8 mouse cellular contexts compared by ENCODE assay signal in genomic region chr12:34528201-34529164, GRCm38 (mm10).
DNase-seq lines count a peak whose midpoint lies in the region; ATAC-seq and TF ChIP-seq lines count a peak whose summit lies in the region.

No protein-coding gene starts in this region.

- H3K9me3 ChIP-seq in midbrain, postnatal 0 days (ENCODE audit: low read length) = no peaks in the 10 kb centered on the region

- TF ChIP-seq CTCF in heart, adult 2 months (IDR thresholded peaks at IDR 0.05) = no peak
- no peak for TF ChIP-seq CTCF in midbrain, postnatal 0 days (IDR thresholded peaks at IDR 0.05)

- H3K27ac ChIP-seq in heart, adult 2 months = peak overlapping the region; percentile 93
- peak overlapping the region; percentile 66 for H3K27ac ChIP-seq in midbrain, postnatal 0 days (ENCODE audit: low read depth, low read length)

- H3K4me3 ChIP-seq in heart, adult 2 months = peak overlapping the region; percentile 42
- H3K4me3 ChIP-seq in midbrain, postnatal 0 days (ENCODE audit: low read depth, low read length) = peak overlapping the region; percentile 30

- ATAC-seq in midbrain, postnatal 0 days (ENCODE audit: low FRiP score) = peak; percentile 57

- peaks cover 2% of the 10 kb centered on the region for H3K4me1 ChIP-seq in heart, adult 2 months (ENCODE audit: control insufficient read depth, insufficient read depth, low read length)
- H3K4me1 ChIP-seq in midbrain, postnatal 0 days (ENCODE audit: insufficient read depth, low read length) = peaks cover 12% of the 10 kb centered on the region; the same call in 1 of the 2 replicates

- peak; percentile 58 for TF ChIP-seq POLR2A in heart, adult 2 months (IDR thresholded peaks at IDR 0.05; ENCODE audit: insufficient read depth, low read depth, low read length)

- DNase-seq in right cerebral cortex, adult 18-20 months = peak; percentile 58
- no peak for DNase-seq in right cerebral cortex, postnatal 4 days
- DNase-seq in cerebellum, postnatal 25 days = peak; percentile 45 to 58
- DNase-seq in heart, adult 2 months = peak; percentile 37 to 69
- peak; percentile 71 for DNase-seq in layer of hippocampus, adult 9-11 months
- DNase-seq in midbrain, postnatal 0 days (ENCODE audit: low spot score) = peak; percentile 81
- DNase-seq in urinary bladder, postnatal 25 days (ENCODE audit: low spot score) = no peak
- no peak for DNase-seq in gastrocnemius, postnatal 25 days

- no peak for TF ChIP-seq EP300 in heart, adult 2 months (IDR thresholded peaks at IDR 0.05; ENCODE audit: insufficient read depth, low read depth, low read length)

- WGBS in heart, adult 2 months = 11% methylated on average over 11 of the region's 11 CpGs
- 10% methylated on average over 11 of the region's 11 CpGs for WGBS in midbrain, postnatal 0 days

- peaks cover 16% of the 10 kb centered on the region for H3K36me3 ChIP-seq in heart, adult 2 months (ENCODE audit: control insufficient read depth, insufficient read depth, low read length)
- H3K36me3 ChIP-seq in midbrain, postnatal 0 days (ENCODE audit: insufficient read depth, low read length) = no peaks in the 10 kb centered on the region

- H3K4me2 ChIP-seq in midbrain, postnatal 0 days (ENCODE audit: low read depth, low read length, poor library complexity, severe bottlenecking) = peak overlapping the region; percentile 49

- intact Hi-C loops in heart, adult 2 months (cut with DNase I) = loop anchor here (5.0 kb wide), 2 partner anchors 76 to 124 kb away; no protein-coding TSS in a partner anchor

- no peaks in the 10 kb centered on the region for H3K27me3 ChIP-seq in heart, adult 2 months (ENCODE audit: control insufficient read depth, insufficient read depth, low read length)
- H3K27me3 ChIP-seq in midbrain, postnatal 0 days (ENCODE audit: insufficient read depth, low read length) = no peaks in the 10 kb centered on the region

- H3K9ac ChIP-seq in heart, adult 2 months (ENCODE audit: low read depth, low read length) = peak overlapping the region; percentile 55
- peak overlapping the region; percentile 33; the same call in 1 of the 2 replicates for H3K9ac ChIP-seq in midbrain, postnatal 0 days (replicated peaks; ENCODE audit: low read length, poor library complexity, severe bottlenecking)

- H3K79me2 ChIP-seq in heart, adult 2 months (replicated peaks; ENCODE audit: control insufficient read depth, insufficient read depth, low read length) = no peaks in the 10 kb centered on the region; the same call in 1 of the 2 replicates

Comparison
In these comparisons a context has a peak if more than half of its experiments do, and no peak if none do; other contexts are left out.
1. DNase-seq: peak in right cerebral cortex, adult 18-20 months (single experiment), cerebellum, postnatal 25 days (2 of 2), heart, adult 2 months (2 of 2), layer of hippocampus, adult 9-11 months (single experiment) and midbrain, postnatal 0 days (single experiment); none in right cerebral cortex, postnatal 4 days (single experiment), urinary bladder, postnatal 25 days (single experiment) and gastrocnemius, postnatal 25 days (single experiment).